Mouse (Mus musculus) frontal cortex, postnatal 36 days (tissue): ENCODE results near the gene Gm45808.

Experiments
- DNase-seq, 2 experiments: peaks; one replicate each; pipeline ENCODE4 v3.0.0; 2022; ENCODE audit warnings: low spot score in 2 of 2

Gm45808 gene

DNA sequence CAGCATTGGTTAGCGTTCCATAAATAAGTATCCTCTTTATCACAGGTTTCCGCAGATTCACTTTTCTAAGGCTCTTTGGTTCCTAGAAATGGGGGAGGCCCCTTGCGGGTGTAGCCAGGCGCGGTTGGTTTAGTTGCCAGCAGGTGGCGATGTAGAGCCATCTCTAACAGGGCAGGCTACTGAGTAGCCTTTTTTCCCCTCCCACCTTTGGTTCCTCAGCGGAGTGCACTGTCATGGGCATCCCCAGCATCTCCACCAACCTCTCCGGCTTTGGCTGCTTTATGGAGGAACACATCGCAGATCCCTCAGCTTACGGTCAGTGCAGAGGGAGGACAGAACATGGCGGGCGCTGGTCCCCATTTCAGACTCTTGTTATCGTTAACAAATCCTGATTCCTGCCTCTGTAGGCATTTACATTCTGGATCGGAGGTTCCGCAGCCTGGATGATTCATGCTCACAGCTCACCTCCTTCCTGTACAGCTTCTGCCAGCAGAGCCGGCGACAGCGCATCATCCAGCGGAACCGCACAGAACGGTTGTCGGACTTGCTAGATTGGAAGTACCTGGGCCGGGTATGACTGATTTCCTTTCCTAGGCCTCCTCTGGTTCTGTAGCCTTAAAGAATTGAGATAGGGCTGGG lies 35.1 kb downstream of the Gm45808 start:
- peak; percentile 91 for DNase-seq

DNA sequence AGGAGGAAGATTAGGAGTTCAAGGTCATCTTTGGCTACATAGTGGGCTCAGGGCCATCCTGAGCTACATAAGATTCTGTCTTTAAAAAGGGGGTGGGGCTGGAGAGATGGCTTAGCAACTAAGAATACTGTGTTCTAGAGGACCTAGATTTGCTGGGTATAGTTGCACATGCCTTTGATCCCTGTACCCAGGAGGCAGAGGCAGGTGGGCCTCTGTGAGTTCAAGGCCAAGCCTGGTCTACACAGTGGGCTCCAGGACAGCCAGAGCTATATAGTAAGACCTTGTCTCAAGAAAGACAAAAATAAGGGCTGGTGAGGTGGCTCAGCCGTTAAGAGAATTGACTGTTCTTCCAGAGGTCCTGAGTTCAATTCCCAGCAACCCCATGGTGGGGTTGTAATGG lies 36.6 kb downstream of the Gm45808 start:
- no peak for DNase-seq

DNA sequence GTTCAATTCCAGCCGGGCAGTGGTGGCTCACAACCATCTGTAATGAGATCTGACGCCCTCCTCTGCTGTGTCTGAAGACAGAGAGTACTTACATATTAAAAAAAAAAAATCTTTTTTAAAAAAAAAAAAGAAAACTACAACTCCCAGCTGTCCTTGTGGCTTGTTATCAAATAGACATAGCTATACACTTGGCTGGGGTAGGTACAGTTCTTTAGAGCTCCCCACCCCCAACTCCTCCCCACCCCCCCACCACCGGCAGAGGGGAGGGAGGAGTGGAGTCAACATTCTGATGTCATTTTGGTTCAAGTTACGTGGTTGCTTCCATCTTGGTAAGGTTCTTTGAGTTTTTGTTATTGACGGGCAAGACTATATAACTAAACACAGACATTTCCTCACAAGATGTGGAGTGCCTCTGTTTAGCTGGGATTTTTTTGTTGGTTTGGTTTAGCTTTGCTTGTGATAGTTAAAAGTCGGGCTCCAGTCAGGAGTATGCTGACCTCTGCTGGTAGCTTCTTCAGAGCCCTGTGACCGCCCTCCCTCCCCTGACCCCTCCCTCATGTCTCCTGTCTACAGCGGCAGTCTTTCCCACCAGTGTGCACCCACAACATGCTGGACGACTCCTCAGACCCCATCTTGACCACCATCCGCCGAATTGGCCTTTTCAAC lies 39.2 kb downstream of the Gm45808 start:
- no peak for DNase-seq

DNA sequence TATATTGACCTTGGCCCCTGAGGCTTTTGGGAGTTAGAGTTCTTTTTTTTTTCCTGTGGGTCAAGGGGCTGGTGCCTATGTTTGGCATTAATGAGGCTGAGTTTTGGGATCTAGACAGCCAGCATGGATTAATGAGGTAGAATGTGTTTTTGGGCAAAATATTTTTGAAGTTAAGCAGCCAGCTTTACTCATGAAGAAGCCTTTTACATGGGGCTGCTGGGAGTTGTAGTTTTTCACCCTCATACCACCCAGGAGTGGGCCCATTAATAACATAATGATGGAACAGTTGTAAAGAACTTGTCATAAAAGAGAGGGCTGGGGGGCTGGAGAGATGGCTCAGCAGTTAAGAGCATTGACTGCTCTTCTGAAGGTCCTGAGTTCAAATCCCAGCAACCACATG lies 40.0 kb downstream of the Gm45808 start:
- no peak for DNase-seq

DNA sequence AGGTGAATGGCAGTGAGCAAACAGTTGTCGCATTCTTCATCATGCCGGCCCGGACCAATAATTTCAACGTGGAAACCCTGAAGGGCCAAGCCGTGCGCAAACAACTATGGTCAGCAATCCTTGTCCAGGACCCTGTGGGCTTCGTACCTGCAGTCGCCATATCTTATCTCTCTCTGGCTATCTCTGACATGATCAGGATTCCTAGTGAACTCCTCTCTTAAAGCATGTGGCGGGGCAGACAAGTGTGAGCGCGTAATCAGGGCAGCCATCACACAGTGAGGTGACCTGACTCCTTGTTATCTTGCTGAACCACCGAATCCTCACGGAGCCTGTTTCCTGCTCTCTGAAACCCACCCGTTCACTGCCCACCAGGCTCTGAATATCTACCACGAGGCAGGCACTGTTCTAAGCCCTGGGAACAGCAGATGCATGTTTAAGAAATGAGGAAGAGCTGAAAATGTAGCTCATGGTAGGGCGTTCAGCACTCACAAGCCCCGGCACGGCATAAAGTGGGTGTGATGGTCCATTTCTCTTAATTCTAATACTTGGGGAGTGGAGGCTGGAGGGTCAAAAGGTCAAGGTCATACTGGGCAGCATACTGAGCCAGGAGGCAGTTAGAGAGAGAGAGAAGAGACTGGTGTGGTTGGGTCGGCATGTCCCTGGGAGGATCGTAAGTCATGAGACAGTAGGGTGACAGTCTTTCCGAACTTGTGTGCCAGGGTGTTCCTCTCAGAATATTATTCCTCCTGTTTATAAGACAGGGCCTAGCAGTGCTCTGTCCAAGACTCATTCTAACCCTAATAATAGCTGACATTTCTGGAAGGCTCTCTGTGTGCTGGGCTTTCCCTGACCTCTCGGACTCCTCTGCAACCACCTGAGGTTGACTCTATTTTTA lies 42.8 kb downstream of the Gm45808 start:
- no peak for DNase-seq

DNA sequence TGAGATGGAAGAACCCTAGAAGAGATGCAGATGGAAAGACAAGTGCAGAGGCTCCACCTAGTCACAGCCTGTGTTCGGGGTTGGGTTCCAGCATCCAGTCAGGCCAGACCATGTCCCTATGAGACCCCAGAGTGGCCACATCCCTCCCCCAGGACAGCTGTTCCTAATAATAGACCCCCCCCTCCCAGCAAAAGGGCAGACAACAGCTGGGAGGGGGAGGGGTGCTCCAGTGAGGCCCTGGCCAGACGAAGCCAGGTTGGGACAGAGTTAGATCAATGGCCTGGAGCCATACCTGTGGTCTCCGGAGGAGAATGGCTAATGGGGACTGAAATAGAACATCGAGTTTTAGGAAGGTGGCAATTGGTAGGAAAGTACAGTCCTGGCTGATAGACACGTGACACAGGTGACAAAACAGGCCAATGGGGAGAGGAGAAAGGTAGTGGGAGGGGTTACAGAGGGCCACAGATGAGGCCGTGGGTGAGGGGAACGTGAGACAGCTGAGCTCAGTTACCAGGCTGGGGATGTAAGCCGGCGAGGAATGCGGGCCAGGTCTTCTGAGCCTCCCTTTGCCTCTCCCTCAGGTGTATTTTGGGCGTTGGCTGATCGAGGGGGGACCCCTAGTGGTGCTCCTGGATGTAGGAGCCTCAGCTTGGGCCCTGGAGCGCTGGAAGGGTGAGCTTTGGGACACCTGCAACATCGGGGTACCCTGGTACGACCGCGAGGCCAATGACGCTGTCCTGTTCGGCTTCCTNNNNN lies 48.9 kb downstream of the Gm45808 start, which contains the start of gene Ruvbl2:
TSS of gene Ruvbl2 (minus strand) at position 576 of the 756 bp plus-strand sequence.
- DNase-seq: no peak

DNA sequence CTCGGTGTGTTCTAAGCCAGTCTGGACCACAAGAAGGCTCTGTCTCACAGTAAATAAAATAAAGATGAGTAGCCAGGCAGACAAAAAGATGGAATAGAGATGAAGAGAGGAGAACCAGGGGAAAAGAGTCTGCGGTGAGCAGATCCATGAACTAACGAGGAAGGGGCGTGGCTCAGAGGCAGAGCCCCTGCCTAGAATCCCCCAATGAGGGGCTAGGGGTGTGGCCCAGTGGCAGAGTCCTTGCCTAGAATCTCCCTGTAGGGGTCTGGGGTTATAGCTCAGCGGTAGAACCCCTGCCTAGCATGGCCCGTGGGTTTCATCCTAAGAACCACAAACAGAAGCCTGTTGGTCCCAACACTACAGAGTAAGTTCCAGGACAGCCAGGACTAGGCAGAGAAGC lies 49.6 kb downstream of the Gm45808 start:
- DNase-seq: no peak

DNA sequence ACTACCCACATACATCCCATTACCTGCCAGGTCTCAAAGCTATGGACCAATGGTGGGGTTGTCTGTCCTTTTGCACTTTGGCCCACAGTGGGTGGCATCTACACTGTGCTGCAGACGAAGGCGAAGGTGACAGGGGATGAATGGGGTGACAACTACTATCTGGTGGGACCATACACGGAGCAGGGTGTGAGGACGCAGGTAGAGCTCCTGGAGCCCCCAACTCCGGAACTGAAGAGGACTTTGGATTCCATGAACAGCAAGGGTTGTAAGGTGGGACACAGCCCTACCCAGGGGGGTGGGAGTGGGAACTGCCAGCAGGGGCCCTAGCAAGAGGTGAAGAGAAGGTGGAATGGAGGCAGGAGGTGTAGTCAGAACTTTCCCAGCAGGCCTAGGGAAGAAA lies 50.2 kb downstream of the Gm45808 start:
- DNase-seq: no peak

DNA sequence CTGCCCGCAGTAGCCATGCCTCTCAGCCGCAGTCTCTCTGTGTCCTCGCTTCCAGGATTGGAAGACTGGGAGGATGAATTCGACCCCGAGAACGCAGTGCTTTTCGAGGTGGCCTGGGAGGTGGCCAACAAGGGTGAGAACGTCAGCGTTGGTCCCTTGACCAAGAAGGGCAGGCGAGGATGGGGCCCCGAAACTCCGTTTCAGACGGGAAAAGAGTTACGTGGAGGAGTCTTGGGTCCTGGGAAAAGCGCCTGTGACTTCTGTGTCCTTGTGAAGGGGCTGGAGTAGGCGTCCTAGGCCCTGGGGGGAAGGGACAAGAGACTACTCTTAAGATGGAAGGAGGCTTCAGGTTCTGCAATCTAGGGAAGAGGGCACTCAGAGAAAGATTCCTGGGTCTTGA lies 51.6 kb downstream of the Gm45808 start:
- no peak for DNase-seq

DNA sequence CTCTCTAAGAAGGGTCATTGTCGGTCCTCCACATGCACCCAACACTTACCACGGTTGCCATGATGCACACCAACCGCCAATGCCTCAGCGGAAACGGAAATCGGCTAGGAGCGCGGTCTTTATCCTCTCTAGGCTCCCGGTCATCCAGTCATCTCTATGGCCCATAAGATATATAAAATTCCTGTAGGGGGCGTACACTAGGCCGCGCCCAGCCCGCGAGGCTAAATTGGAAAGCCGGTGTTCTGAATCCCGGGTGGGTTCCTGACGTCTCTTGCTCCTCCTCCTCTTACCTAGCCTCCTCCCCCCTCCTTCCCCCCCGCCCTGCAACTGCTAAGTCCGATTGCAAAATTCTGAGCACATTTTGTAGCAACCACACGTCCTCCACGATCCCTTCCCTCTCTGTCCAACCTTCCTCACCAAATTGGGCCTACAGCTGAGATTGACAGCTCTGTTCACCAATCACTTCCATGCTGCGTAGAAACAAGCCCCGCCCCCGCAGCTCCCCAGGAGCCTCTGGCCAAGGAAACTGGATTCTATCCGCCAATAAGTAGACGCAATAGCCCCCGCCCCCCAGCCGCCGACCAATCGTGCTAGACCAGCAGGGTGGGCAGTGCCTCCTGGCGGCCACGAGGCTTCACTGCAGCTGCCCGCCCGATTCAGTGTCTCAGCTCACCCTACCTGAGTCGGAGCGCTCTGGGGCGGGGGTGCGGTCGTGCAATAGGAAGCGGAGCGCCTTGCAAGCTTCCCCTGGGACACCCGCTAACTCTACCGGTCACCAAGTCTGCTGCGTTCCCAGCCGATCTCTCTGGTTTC lies 52.2 kb downstream of the Gm45808 start, which contains the start of gene Gys1:
TSS of gene Gys1 (plus strand) at position 642 of the 813 bp plus-strand sequence.
- DNase-seq: peak; percentile 100

DNA sequence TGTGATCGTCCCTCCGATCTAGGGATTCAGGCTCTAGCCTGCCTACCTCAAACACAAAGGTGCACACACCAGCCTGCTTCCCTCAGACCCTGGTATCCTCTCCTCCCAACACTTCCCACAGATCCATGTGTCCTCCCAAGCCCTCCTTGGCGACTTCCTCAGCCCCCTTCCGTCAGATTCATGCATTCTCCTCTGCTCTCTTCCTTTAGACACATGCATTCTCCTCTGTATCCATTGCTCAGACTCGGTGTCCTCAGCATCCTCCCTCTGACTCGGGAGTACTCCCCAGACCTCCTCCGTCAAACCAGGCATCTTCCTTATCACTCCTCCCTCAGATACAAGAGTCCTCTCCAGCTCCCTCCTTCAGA lies 52.8 kb downstream of the Gm45808 start:
- no peak for DNase-seq

DNA sequence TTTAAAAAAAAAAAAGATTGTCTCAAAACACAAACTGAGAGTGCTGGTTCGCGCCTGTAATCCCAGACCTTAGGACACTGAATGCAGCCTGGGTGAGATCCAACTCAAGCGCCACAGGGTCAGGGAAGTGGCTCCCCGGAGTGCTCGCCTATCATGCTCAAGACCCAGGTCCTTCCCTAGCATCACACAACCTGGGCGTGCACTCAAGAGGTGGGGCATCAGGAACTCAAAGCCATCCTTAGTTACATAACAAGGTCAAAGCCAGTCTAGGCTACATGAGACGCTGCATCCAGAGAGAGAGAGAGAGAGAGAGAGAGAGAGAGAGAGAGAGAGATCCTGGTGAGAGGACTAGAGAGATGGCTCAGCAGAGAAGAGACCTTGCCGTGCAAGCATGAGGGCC lies 60.1 kb downstream of the Gm45808 start:
- no peak for DNase-seq

DNA sequence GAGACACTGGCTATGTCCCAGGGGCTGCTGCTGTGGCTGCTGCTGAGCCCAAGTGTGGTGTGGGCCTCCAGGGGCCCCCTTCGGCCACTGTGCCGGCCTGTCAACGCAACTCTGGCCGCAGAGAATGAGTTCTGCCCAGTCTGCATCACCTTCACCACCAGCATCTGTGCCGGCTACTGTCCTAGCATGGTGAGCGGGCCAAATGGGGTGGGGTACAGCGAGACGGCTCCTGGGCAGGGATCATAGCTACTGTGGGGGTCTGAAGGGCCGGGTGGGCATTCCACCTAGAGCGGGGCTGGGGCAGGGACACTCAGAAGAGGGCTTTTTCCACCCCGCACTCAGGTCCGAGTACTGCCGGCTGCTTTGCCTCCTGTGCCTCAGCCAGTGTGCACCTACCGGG lies 65.4 kb downstream of the Gm45808 start:
- DNase-seq: no peak

DNA sequence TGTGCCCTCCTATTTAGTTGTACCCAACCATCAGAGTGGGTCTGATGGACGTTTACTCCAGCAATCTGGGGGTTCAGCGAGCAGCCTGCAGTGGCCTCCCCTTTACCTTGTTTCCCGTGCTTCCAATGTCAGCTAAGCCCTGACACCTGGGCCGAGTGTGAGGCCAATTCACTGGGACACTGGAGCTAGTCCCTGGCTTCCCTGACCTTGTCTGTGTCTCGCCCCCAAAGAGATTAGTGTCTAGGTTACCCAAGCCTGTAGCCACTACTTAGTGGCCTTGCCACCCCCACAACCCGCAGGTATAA lies 66.0 kb downstream of the Gm45808 start, which contains the start of gene Lhb:
TSS of gene Lhb (plus strand) at position 206 of the 305 bp plus-strand sequence.
- no peak for DNase-seq

DNA sequence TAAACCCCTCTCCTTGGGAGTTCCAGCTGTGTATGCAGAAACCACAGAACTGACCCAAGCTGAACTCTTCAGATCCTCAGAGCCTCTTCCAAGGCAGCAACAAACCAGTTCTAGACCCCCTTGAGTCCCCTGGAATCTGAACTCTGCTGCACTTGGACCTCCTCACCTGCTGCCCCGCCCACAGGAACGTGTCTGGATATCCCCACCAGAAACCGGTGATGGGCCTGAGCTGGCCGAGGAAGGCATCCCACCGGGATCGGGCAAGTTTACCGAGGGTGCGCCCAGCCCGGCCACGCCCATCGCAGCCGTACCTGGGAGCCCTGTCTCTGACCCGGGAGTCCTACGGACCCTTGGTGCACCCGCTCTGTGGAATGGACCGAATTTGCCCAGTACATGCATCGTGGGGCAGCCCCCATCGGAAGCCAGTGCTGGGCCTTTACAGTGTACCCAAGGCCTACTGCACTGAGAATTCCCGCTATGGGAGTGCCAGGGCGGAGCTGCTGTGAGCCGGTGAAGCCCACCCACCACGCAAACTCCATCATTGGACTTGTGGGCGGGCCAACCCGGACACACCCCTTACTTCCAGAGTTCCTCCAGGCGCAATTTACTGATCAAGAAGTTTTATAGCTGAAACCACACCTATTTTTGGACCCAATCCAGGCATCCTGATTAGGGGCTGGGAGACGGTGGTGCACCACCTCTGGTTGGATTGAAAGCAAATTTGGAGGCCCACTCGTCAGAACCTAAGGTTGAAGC lies 66.6 kb downstream of the Gm45808 start:
- DNase-seq: no peak

DNA sequence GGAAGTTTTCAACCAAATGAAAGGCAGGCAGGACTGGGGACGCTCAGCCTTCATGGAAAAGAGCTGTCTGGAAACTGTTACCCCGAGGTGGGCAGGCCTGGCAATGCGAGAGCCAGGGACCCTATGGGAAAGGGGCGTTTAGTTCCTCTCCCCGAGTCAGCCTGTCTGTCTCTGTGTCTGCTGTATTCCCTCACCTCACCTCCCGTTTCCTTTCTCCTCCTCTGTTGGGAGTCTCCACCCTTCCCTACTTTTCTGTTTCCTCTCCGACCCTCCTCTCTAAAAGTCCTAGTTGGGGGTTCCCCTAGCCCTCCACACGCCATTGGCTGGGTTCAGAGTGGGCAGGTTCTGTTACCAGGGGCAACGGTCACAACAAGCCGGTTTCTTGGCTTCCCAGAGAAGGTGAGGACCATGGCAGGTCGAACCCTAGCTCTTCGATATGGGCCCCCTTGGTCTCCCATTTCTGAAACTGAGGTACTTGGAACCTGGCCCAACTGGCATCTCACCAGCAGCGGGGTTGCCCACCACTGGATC lies 68.6 kb downstream of the Gm45808 start:
- DNase-seq: no peak
